Mouse (Mus musculus): Measurements from ENCODE around the gene P2rx1.

DNA sequence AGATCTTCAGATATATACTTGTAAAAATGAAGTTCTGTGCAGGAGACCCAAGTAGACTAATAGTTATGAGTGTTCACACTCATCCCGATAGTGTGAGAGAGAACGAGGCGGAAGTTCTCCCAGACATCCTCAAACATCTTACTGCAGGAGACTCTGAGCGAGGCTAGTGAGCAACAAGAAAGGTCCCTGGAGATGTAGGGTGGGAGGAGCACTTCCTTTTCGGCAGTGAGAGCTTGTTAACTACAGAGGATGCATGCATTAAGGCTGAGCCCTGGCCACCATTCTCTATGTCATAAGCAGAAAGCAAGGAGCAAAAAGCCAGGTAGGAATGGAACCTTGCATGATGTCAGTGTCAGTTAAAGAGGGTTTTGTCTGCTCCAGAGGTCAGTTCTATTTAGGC, 11.7 kb upstream of the P2rx1 start:
- no peak for TF ChIP-seq TAL1 (IDR thresholded peaks at IDR 0.05; ENCODE audit: low read length)
- TF ChIP-seq GATA1 (IDR thresholded peaks at IDR 0.05; ENCODE audit: low read length) = no peak

All from erythroblast, embryonic 14.5 days (primary cell).